Mouse (Mus musculus) embryonic facial prominence, embryonic 11.5 days (tissue): Measurements from ENCODE around the gene Calcoco1. TPM values are rescaled to one million over a fixed set of nuclear protein-coding genes. Genes with fewer than 3 reads are reported as not detected.

Experiments used
- ATAC-seq: fragments of 200-750 bp; cut with Nextera tagmentation; replicated peaks from 2 replicates; pipeline ENCODE4 v1.8.0; 2017; ENCODE audit warnings: low read depth; ENCODE audit not compliant: insufficient number of reproducible peaks, low FRiP score, low TSS enrichment
- DNase-seq: peaks from one replicate; pipeline ENCODE4 v3.0.0-alpha.2; 2015; ENCODE audit warnings: low spot score
- H3K27ac ChIP-seq: fragments of 300-500 bp; sonication (generic); replicated peaks from 2 replicates; pipeline ENCODE4 v1.5.1; 2014; ENCODE audit warnings: mild to moderate bottlenecking, low read depth, low read length, control low read depth
- H3K27me3 ChIP-seq: fragments of 300-500 bp; sonication (generic); 2 replicates; pipeline ENCODE4 v1.6.1; 2014; ENCODE audit warnings: mild to moderate bottlenecking, low read length, moderate library complexity, mixed read lengths; ENCODE audit not compliant: control insufficient read depth, insufficient read depth
- H3K36me3 ChIP-seq: fragments of 300-500 bp; sonication (generic); replicated peaks from 2 replicates; pipeline ENCODE4 v1.6.1; 2014; ENCODE audit warnings: low read depth, mild to moderate bottlenecking, low read length, moderate library complexity, mixed read lengths; ENCODE audit not compliant: control insufficient read depth, insufficient read depth
- H3K4me1 ChIP-seq: fragments of 300-500 bp; sonication (generic); 2 replicates; pipeline ENCODE4 v1.6.1; 2014; ENCODE audit warnings: low read length, mixed read lengths; ENCODE audit not compliant: control insufficient read depth, insufficient read depth
- H3K4me2 ChIP-seq: fragments of 300-500 bp; sonication (generic); 2 replicates; pipeline ENCODE4 v1.6.1; 2014; ENCODE audit warnings: low read depth, mild to moderate bottlenecking, control low read depth, low read length, moderate library complexity
- H3K4me3 ChIP-seq: fragments of 300-500 bp; sonication (generic); 2 replicates; pipeline ENCODE4 v1.5.1; 2014; ENCODE audit warnings: low read depth, low read length, control low read depth
- H3K9ac ChIP-seq: fragments of 300-500 bp; sonication (generic); replicated peaks from 2 replicates; pipeline ENCODE4 v1.6.1; 2014; ENCODE audit warnings: mild to moderate bottlenecking, control low read depth, low read length
- H3K9me3 ChIP-seq: fragments of 300-500 bp; sonication (generic); replicated peaks from 2 replicates; pipeline ENCODE4 v1.6.1; 2016; ENCODE audit warnings: mild to moderate bottlenecking, low read length, inconsistent platforms, mixed read lengths; ENCODE audit not compliant: control insufficient read depth
- WGBS: fragments of 180-500 bp; shearing (Covaris S2); extraction: QIAGEN DNeasy Blood & Tissue Kit; methylation state at CpG from one replicate; pipeline ENCODE4 v1.1.7; 2014; 5-methylcytosine and 5-hydroxymethylcytosine counted together
- polyA plus RNA-seq: library from polyadenylated mRNA; unstranded; fragments of >200 nt; fragmentation: Nextera tagmentation; extraction: Ambion mirVana; gene quantifications from 2 replicates; pipeline ENCODE4 v1.2.1, GENCODE M21; 2014

Gene Calcoco1
- polyA plus RNA-seq, 1 experiment from 2014 or later, result 32.2 TPM

- H3K36me3 ChIP-seq, result no peaks in the 10 kb centered on the region
- no peaks in the 10 kb centered on the region for H3K9me3 ChIP-seq
- peak overlapping the region; percentile 0; the same call in 1 of the 2 replicates for H3K9ac ChIP-seq
- WGBS, result 16% methylated on average over 25 of the region's 36 CpGs
- DNase-seq (peak; percentile 54), ATAC-seq (peak; percentile 41; the same call in 1 of the 2 replicates)
- peak overlapping the region; percentile 30 for H3K4me2 ChIP-seq
- no peaks in the 10 kb centered on the region; the same call in 1 of the 2 replicates for H3K27me3 ChIP-seq
- H3K4me1 ChIP-seq, result no peaks in the 10 kb centered on the region
- no peak overlapping the region for H3K27ac ChIP-seq
- H3K4me3 ChIP-seq, result peak overlapping the region; percentile 0; the same call in 1 of the 2 replicates
These were observed 14.4 kb upstream of the Calcoco1 start for GRCm38 (mm10) chr15:102736127-102736944.

- WGBS, result 30% methylated on average over 14 of the region's 14 CpGs
- no peak overlapping the region for H3K27ac ChIP-seq
- H3K27me3 ChIP-seq, result no peaks in the 10 kb centered on the region; the same call in 1 of the 2 replicates
- H3K4me3 ChIP-seq, result no peak overlapping the region
- no peaks in the 10 kb centered on the region for H3K36me3 ChIP-seq
- H3K4me2 ChIP-seq, result no peak overlapping the region
- H3K9ac ChIP-seq, result no peak overlapping the region
- DNase-seq (no peak), ATAC-seq (no peak)
- no peaks in the 10 kb centered on the region for H3K4me1 ChIP-seq
- H3K9me3 ChIP-seq, result no peaks in the 10 kb centered on the region
These were observed 13.1 kb upstream of the Calcoco1 start for GRCm38 (mm10) chr15:102735031-102735430.

GRCm38 (mm10) chr15:102733759-102734531 is 12.0 kb upstream of the Calcoco1 start:
- DNase-seq (no peak), ATAC-seq (no peak)
- no peak overlapping the region for H3K4me3 ChIP-seq
- H3K27ac ChIP-seq, result no peak overlapping the region
- no peaks in the 10 kb centered on the region; the same call in 1 of the 2 replicates for H3K27me3 ChIP-seq
- WGBS, result 88% methylated on average over 28 of the region's 28 CpGs
- no peaks in the 10 kb centered on the region for H3K4me1 ChIP-seq
- H3K4me2 ChIP-seq, result no peak overlapping the region
- no peaks in the 10 kb centered on the region for H3K9me3 ChIP-seq
- no peaks in the 10 kb centered on the region for H3K36me3 ChIP-seq
- H3K9ac ChIP-seq, result no peak overlapping the region

- no peak for DNase-seq
- 84% methylated on average over 5 of the region's 5 CpGs for WGBS
These were observed 11.3 kb upstream of the Calcoco1 start for GRCm38 (mm10) chr15:102733233-102733632.

GRCm38 (mm10) chr15:102732406-102732805 is 10.4 kb upstream of the Calcoco1 start:
- no peaks in the 10 kb centered on the region; the same call in 1 of the 2 replicates for H3K27me3 ChIP-seq
- no peak overlapping the region for H3K27ac ChIP-seq
- H3K36me3 ChIP-seq, result no peaks in the 10 kb centered on the region
- no peak for DNase-seq
- no peak overlapping the region for H3K4me2 ChIP-seq
- no peak overlapping the region for H3K9ac ChIP-seq
- H3K9me3 ChIP-seq, result no peaks in the 10 kb centered on the region
- WGBS, result 87% methylated on average over 6 of the region's 6 CpGs
- no peak for ATAC-seq
- H3K4me3 ChIP-seq, result no peak overlapping the region
- no peaks in the 10 kb centered on the region for H3K4me1 ChIP-seq

More at GRCm38 (mm10) chr15:102733233-102733632, 11.3 kb upstream of the Calcoco1 start:
- H3K27ac ChIP-seq, result no peak overlapping the region
- H3K4me2 ChIP-seq, result no peak overlapping the region
- no peaks in the 10 kb centered on the region for H3K4me1 ChIP-seq
- no peak for ATAC-seq
- H3K9ac ChIP-seq, result no peak overlapping the region
- no peaks in the 10 kb centered on the region; the same call in 1 of the 2 replicates for H3K27me3 ChIP-seq
- no peaks in the 10 kb centered on the region for H3K9me3 ChIP-seq
- no peak overlapping the region for H3K4me3 ChIP-seq
- no peaks in the 10 kb centered on the region for H3K36me3 ChIP-seq

GRCm38 (mm10) chr15:102727951-102728350 is 6.0 kb upstream of the Calcoco1 start:
- Histone ChIP-seq H3K27me3 (no peaks in the 10 kb centered on the region; the same call in 1 of the 2 replicates), H3K27ac (no peak overlapping the region), H3K4me3 (no peak overlapping the region), H3K36me3 (no peaks in the 10 kb centered on the region), H3K4me1 (no peaks in the 10 kb centered on the region), H3K9me3 (no peaks in the 10 kb centered on the region), H3K9ac (no peak overlapping the region), H3K4me2 (no peak overlapping the region)
- ATAC-seq, result no peak
- DNase-seq, result no peak
- WGBS, result 89% methylated on average over 2 of the region's 2 CpGs

GRCm38 (mm10) chr15:102723358-102724135 is 1.6 kb upstream of the Calcoco1 start:
- DNase-seq, result no peak
- Histone ChIP-seq H3K4me1 (no peaks in the 10 kb centered on the region; the same call in 1 of the 2 replicates), H3K4me3 (no peak overlapping the region), H3K36me3 (no peaks in the 10 kb centered on the region), H3K9me3 (no peaks in the 10 kb centered on the region), H3K9ac (no peak overlapping the region), H3K27me3 (no peaks in the 10 kb centered on the region), H3K4me2 (no peak overlapping the region), H3K27ac (no peak overlapping the region)
- ATAC-seq, result no peak
- 80% methylated on average over 10 of the region's 10 CpGs for WGBS
